Mouse (Mus musculus) MEL (cell line): ENCODE measurements around the gene Plekha8. TPM values are rescaled to one million over a fixed set of nuclear protein-coding genes. Genes with fewer than 3 reads are reported as not detected.

Experiments
- DNase-seq: peaks from one replicate; pipeline ENCODE4 v3.0.0; 2011; ENCODE audit warnings: low read depth, low spot score
- H3K27ac ChIP-seq: 2 replicates; pipeline ENCODE4 v1.5.1; 2012; ENCODE audit warnings: low read depth, mild to moderate bottlenecking, control low read depth, low read length, moderate library complexity; ENCODE audit not compliant: control insufficient read depth
- H3K27me3 ChIP-seq, 2 experiments: fragments of 150-350 bp in 1 of 2; sonication (generic) in 1 of 2; 2 replicates each; pipeline ENCODE4 v1.6.1; 2012; ENCODE audit warnings: low read length in 2 of 2, mild to moderate bottlenecking in 2 of 2, improper control_type of control experiment in 1 of 2, moderate library complexity in 1 of 2; ENCODE audit not compliant: insufficient read depth in 2 of 2, control insufficient read depth in 1 of 2
- H3K36me3 ChIP-seq, 2 experiments: 2 replicates each; pipeline ENCODE4 v1.6.1; 2012 to 2014; ENCODE audit warnings: low read length in 2 of 2, improper control_type of control experiment in 1 of 2, inconsistent platforms in 1 of 2, mild to moderate bottlenecking in 1 of 2; ENCODE audit not compliant: insufficient read depth in 2 of 2, control insufficient read depth in 1 of 2
- H3K4me1 ChIP-seq, 2 experiments: fragments of 150-350 bp in 1 of 2; sonication (generic) in 1 of 2; 2 replicates each; pipeline ENCODE4 v1.6.1; 2012; ENCODE audit warnings: low read length in 2 of 2, improper control_type of control experiment in 1 of 2, mild to moderate bottlenecking in 1 of 2; ENCODE audit not compliant: insufficient read depth in 2 of 2, control insufficient read depth in 1 of 2
- H3K4me3 ChIP-seq, 2 experiments: fragments of 150-350 bp in 1 of 2; sonication (generic) in 1 of 2; 2 replicates each; pipeline ENCODE4 v1.5.1; 2012; ENCODE audit warnings: low read depth in 2 of 2, low read length in 2 of 2, mild to moderate bottlenecking in 2 of 2, moderate library complexity in 2 of 2, control low read depth in 1 of 2, improper control_type of control experiment in 1 of 2; ENCODE audit not compliant: control insufficient read depth in 1 of 2, insufficient read depth in 1 of 2
- H3K79me2 ChIP-seq: 2 replicates; pipeline ENCODE4 v1.6.1; 2012; ENCODE audit warnings: mild to moderate bottlenecking, low read length, moderate library complexity; ENCODE audit not compliant: control insufficient read depth, poor library complexity, insufficient read depth
- H3K9ac ChIP-seq: 2 replicates; pipeline ENCODE4 v1.6.1; 2012; ENCODE audit warnings: low read depth, mild to moderate bottlenecking, control low read depth, low read length, moderate library complexity; ENCODE audit not compliant: control insufficient read depth, poor library complexity, severe bottlenecking
- H3K9me3 ChIP-seq: fragments of 150-350 bp; sonication (generic); replicated peaks from 2 replicates; pipeline ENCODE4 v1.6.1; 2012; ENCODE audit warnings: mild to moderate bottlenecking, low read length, improper control_type of control experiment, moderate library complexity; ENCODE audit not compliant: insufficient read depth
- CHD2 ChIP-seq: IDR thresholded peaks from 2 replicates; pipeline ENCODE4 v1.6.1; 2011; ENCODE audit warnings: low read length, improper control_type of control experiment
- E2F4 ChIP-seq: IDR thresholded peaks from 2 replicates; pipeline ENCODE4 v1.6.1; 2011; ENCODE audit warnings: low read depth, low read length, improper control_type of control experiment, borderline replicate concordance
- ELF1 ChIP-seq: IDR thresholded peaks from 2 replicates; pipeline ENCODE4 v1.6.1; 2014; ENCODE audit warnings: low read depth, mild to moderate bottlenecking, inconsistent platforms, low read length, improper control_type of control experiment, moderate library complexity
- EP300 ChIP-seq, 2 experiments: IDR thresholded peaks; 2 replicates each; pipeline ENCODE4 v1.6.1; 2011; ENCODE audit warnings: improper control_type of control experiment in 2 of 2, low read length in 2 of 2, low read depth in 1 of 2, mild to moderate bottlenecking in 1 of 2
- GABPA ChIP-seq: IDR thresholded peaks from 2 replicates; pipeline ENCODE4 v1.6.1; 2012; ENCODE audit warnings: low read depth, mild to moderate bottlenecking, inconsistent platforms, low read length, improper control_type of control experiment, moderate library complexity
- MAX ChIP-seq: IDR thresholded peaks from 2 replicates; pipeline ENCODE4 v1.6.1; 2011; ENCODE audit warnings: low read length, improper control_type of control experiment
- MAZ ChIP-seq: IDR thresholded peaks from 2 replicates; pipeline ENCODE4 v1.6.1; 2012; ENCODE audit warnings: low read depth, mild to moderate bottlenecking, inconsistent platforms, low read length, improper control_type of control experiment
- MXI1 ChIP-seq: IDR thresholded peaks from 2 replicates; pipeline ENCODE4 v1.6.1; 2011; ENCODE audit warnings: mild to moderate bottlenecking, low read depth, low read length, improper control_type of control experiment
- MYC ChIP-seq: IDR thresholded peaks from 2 replicates; pipeline ENCODE4 v1.6.1; 2011; ENCODE audit warnings: low read depth, mild to moderate bottlenecking, low read length, improper control_type of control experiment, moderate library complexity
- NELFE ChIP-seq: IDR thresholded peaks from 2 replicates; pipeline ENCODE4 v1.6.1; 2011; ENCODE audit warnings: low read depth, low read length, improper control_type of control experiment
- POLR2A ChIP-seq, 2 experiments: IDR thresholded peaks; 2 replicates each; pipeline ENCODE4 v1.6.1; 2011 to 2012; ENCODE audit warnings: low read length in 2 of 2, mild to moderate bottlenecking in 2 of 2, control low read depth in 1 of 2, improper control_type of control experiment in 1 of 2, low read depth in 1 of 2, moderate library complexity in 1 of 2; ENCODE audit not compliant: control insufficient read depth in 1 of 2, insufficient read depth in 1 of 2, poor library complexity in 1 of 2
- POLR2AphosphoS5 ChIP-seq: IDR thresholded peaks from 2 replicates; pipeline ENCODE4 v1.6.1; 2012; ENCODE audit warnings: low read depth, borderline replicate concordance, mild to moderate bottlenecking, inconsistent platforms, low read length, moderate library complexity, mixed read lengths
- RAD21 ChIP-seq: IDR thresholded peaks from 2 replicates; pipeline ENCODE4 v1.6.1; 2011; ENCODE audit warnings: mild to moderate bottlenecking, low read depth, low read length, improper control_type of control experiment
- SIN3A ChIP-seq: IDR thresholded peaks from 2 replicates; pipeline ENCODE4 v1.6.1; 2012; ENCODE audit warnings: low read length, improper control_type of control experiment, inconsistent platforms
- TAL1 ChIP-seq: IDR thresholded peaks from 2 replicates; pipeline ENCODE4 v1.6.1; 2012; ENCODE audit warnings: mild to moderate bottlenecking, inconsistent platforms, low read length, moderate library complexity, mixed read lengths
- TCF12 ChIP-seq: IDR thresholded peaks from 2 replicates; pipeline ENCODE4 v1.6.1; 2014; ENCODE audit warnings: low read depth, mild to moderate bottlenecking, inconsistent platforms, low read length, improper control_type of control experiment, moderate library complexity
- UBTF ChIP-seq: IDR thresholded peaks from 2 replicates; pipeline ENCODE4 v1.6.1; 2012; ENCODE audit warnings: low read depth, mild to moderate bottlenecking, inconsistent platforms, low read length, improper control_type of control experiment, moderate library complexity, borderline replicate concordance; ENCODE audit not compliant: insufficient read depth
- USF1 ChIP-seq: IDR thresholded peaks from 2 replicates; pipeline ENCODE4 v1.6.1; 2014; ENCODE audit warnings: low read depth, mild to moderate bottlenecking, inconsistent platforms, low read length, improper control_type of control experiment, moderate library complexity
- ZC3H11A ChIP-seq: IDR thresholded peaks from 2 replicates; pipeline ENCODE4 v1.6.1; 2012; ENCODE audit warnings: low read depth, mild to moderate bottlenecking, inconsistent platforms, low read length, improper control_type of control experiment
- ZKSCAN1 ChIP-seq: IDR thresholded peaks from 2 replicates; pipeline ENCODE4 v1.6.1; 2012; ENCODE audit warnings: low read depth, mild to moderate bottlenecking, inconsistent platforms, low read length, improper control_type of control experiment, moderate library complexity
- ZMIZ1 ChIP-seq: IDR thresholded peaks from 2 replicates; pipeline ENCODE4 v1.6.1; 2012; ENCODE audit warnings: low read depth, mild to moderate bottlenecking, inconsistent platforms, low read length, improper control_type of control experiment, moderate library complexity
- ZNF384 ChIP-seq: IDR thresholded peaks from 2 replicates; pipeline ENCODE4 v1.6.1; 2012; ENCODE audit warnings: low read depth, mild to moderate bottlenecking, inconsistent platforms, low read length, improper control_type of control experiment
- polyA plus RNA-seq, 2 experiments: library from polyadenylated mRNA; stranded (reverse) in 1 of 2; unstranded in 1 of 2; fragments of >175 nt in 1 of 2; fragments of >200 nt in 1 of 2; gene quantifications; 2 replicates each; pipeline versions ENCODE4 v1.2.1 to v1.2.4; 2012; ENCODE audit warnings: low replicate concordance in 2 of 2, low read depth in 1 of 2; ENCODE audit not compliant: insufficient read length in 2 of 2, insufficient read depth in 1 of 2, missing spikeins in 1 of 2
- total RNA-seq: library from RNA; depleted of rRNA; stranded (reverse); fragments of 300-350 nt; gene quantifications from 2 replicates; pipeline ENCODE4 v1.2.3, GENCODE M21; 2012

The Plekha8 gene
- total and polyA plus RNA-seq, 3 experiments, result 11.6 to 16.8 TPM; not detected in 1

DNA sequence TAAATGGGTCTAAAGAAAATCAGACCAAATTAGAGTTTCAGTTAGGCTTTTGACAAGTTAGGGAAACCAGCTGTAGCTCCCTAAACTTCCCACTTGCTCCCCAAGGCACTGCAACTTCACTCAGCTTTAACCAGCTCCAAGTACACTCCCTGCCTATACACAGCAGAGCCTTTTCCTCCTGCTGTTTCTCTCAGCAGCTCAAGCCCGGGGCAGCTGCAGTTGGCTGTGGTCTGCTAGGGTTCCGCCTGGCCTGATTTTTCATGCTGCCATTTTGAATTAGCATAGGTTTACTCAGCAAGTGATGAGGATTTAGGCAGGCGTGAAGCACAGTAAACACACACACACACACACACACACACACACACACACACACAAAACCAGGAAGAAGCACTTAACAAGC lies 29.9 kb upstream of the Plekha8 start:
- Histone ChIP-seq H3K9me3 (no peaks in the 10 kb centered on the region), H3K79me2 (no peaks in the 10 kb centered on the region), H3K36me3 (no peaks in the 10 kb centered on the region), H3K4me1 (no peaks in the 10 kb centered on the region), H3K27me3 (no peaks in the 10 kb centered on the region; a peak in 1 of 4 replicates), H3K27ac (no peak overlapping the region), H3K9ac (no peak overlapping the region), H3K4me3 (no peak overlapping the region)
- DNase-seq, result no peak
- TF ChIP-seq RAD21, result no peak
- TF ChIP-seq POLR2AphosphoS5, result no peak
- TF ChIP-seq ZMIZ1, result no peak
- TF ChIP-seq CHD2, result no peak
- no peak for TF ChIP-seq SIN3A
- TF ChIP-seq USF1, result no peak
- TF ChIP-seq UBTF, result no peak
- TF ChIP-seq EP300 (IDR thresholded peaks at IDR 0.05; ENCODE audit: low read depth in 1 of 2, low read length in 2 of 2), result no peak
- TF ChIP-seq TCF12, result no peak
- no peak for TF ChIP-seq ZC3H11A
- TF ChIP-seq ZNF384, result no peak
- TF ChIP-seq MXI1, result no peak
- TF ChIP-seq NELFE, result no peak
- no peak for TF ChIP-seq ELF1
- TF ChIP-seq GABPA, result no peak
- TF ChIP-seq MAX, result no peak
- TF ChIP-seq TAL1, result no peak
- no peak for TF ChIP-seq ZKSCAN1

GRCm38 (mm10) chr6:54565665-54566545 lies 29.0 kb upstream of the Plekha8 start, which contains the start of gene Scrn1:
Gene Scrn1, minus strand, starts transcription at chr6:54566489.
- Histone ChIP-seq H3K9me3 (no peaks in the 10 kb centered on the region), H3K36me3 (no peaks in the 10 kb centered on the region), H3K27me3 (no peaks in the 10 kb centered on the region; a peak in 2 of 4 replicates), H3K27ac (no peak within 1 kb of the TSS), H3K79me2 (no peaks in the 10 kb centered on the region), H3K4me3 (no peak within 1 kb of the TSS), H3K9ac (no peak within 1 kb of the TSS), H3K4me1 (no peaks in the 10 kb centered on the region)
- TF ChIP-seq MYC, result no peak
- TF ChIP-seq E2F4, result no peak
- no peak for TF ChIP-seq ZC3H11A
- no peak for TF ChIP-seq POLR2A (IDR thresholded peaks at IDR 0.05; ENCODE audit: control insufficient read depth in 1 of 2, insufficient read depth in 1 of 2, low read depth in 1 of 2, low read length in 2 of 2, poor library complexity in 1 of 2)
- no peak for TF ChIP-seq MAZ
- no peak for DNase-seq
